In the genomic region with DNA sequence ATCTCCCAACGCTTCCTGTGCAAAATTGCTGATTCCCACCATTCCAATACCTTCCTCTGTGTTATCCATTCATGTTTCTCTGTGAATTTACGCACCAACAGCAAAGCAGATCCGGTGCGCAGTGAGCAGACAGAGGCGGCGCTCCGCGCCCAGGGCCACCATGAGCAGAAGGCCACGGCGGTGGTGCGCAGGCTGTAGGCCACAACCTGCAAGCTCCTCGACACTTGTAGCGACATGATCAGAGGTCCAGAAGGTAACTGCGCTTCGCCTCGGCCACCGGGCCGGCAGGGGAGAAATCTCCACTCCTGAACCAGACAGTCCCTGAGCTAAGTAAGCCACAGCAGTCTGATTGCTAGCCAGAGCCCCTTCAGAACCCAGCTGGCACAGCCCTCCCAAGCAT, we compare ENCODE assay signal across 29 mouse cellular contexts. TPM values are rescaled to one million over a fixed set of nuclear protein-coding genes. Genes with fewer than 3 reads are reported as not detected.
DNase-seq lines count a peak whose midpoint lies in the region; ATAC-seq and TF ChIP-seq lines count a peak whose summit lies in the region.
"Had no signal": no experiment of that assay in that cellular context is flagged by ENCODE, and none has a peak within 500 bp of the region (broad histone marks: within the 10 kb centered on the region; RNA-seq: fewer than 3 reads in every experiment).

No protein-coding gene starts in this region.

- no peaks in the 10 kb centered on the region for H3K36me3 ChIP-seq in ES-Bruce4 (ENCODE audit: control insufficient read depth, insufficient read depth, low read length, poor library complexity, severe bottlenecking)
- no peaks in the 10 kb centered on the region for H3K36me3 ChIP-seq in neural tube, embryonic 15.5 days
- H3K36me3 ChIP-seq: embryonic facial prominence, embryonic 10.5 days; embryonic facial prominence, embryonic 13.5 days; forebrain, embryonic 10.5 days; hindbrain, embryonic 10.5 days; hindbrain, embryonic 13.5 days; intestine, embryonic 15.5 days had no signal

- no peak overlapping the region for H3K27ac ChIP-seq in ES-Bruce4 (ENCODE audit: insufficient read depth, low read length)
- no peak overlapping the region for H3K27ac ChIP-seq in neural tube, embryonic 15.5 days (replicated peaks)
- H3K27ac ChIP-seq: embryonic facial prominence, embryonic 10.5 days; embryonic facial prominence, embryonic 13.5 days; forebrain, embryonic 10.5 days; forebrain, embryonic 13.5 days; hindbrain, embryonic 10.5 days; hindbrain, embryonic 13.5 days; intestine, embryonic 15.5 days had no signal

- TF ChIP-seq EP300 in ES-Bruce4 (IDR thresholded peaks at IDR 0.05; ENCODE audit: insufficient read depth, low read depth, low read length), result no peak

- H3K4me1 ChIP-seq in ES-Bruce4 (ENCODE audit: control insufficient read depth, insufficient read depth, low read length), result no peaks in the 10 kb centered on the region
- no peaks in the 10 kb centered on the region for H3K4me1 ChIP-seq in neural tube, embryonic 15.5 days
- H3K4me1 ChIP-seq: embryonic facial prominence, embryonic 10.5 days; embryonic facial prominence, embryonic 13.5 days; forebrain, embryonic 10.5 days; forebrain, embryonic 13.5 days; hindbrain, embryonic 10.5 days; hindbrain, embryonic 13.5 days; intestine, embryonic 15.5 days had no signal

- DNase-seq in 3134 (ENCODE audit: extremely low read depth, insufficient read length, low spot score), result peak; percentile 20
- peak; percentile 18 for DNase-seq in R1 (ENCODE audit: low read depth, low spot score)
- DNase-seq in urinary bladder, postnatal 25 days (ENCODE audit: low spot score), result no peak
- no peak for DNase-seq in embryo, embryonic 9.5 days (ENCODE audit: extremely low spot score)
- DNase-seq: adrenal gland, adult 2 months; adrenal gland, postnatal 14 days; cerebellum, adult 11 months; cerebellum, adult 2 months; cerebellum, adult 9-11 months; cerebellum, postnatal 25 days; gastrocnemius, postnatal 10 days; gastrocnemius, postnatal 36 days; kidney, adult 11 months had no signal

- no peak for TF ChIP-seq CTCF in ES-Bruce4 (IDR thresholded peaks at IDR 0.05; ENCODE audit: low read depth, low read length)

- H3K9me3 ChIP-seq in ES-Bruce4 (replicated peaks; ENCODE audit: control insufficient read depth, insufficient read depth, low read length, poor library complexity, severe bottlenecking), result no peaks in the 10 kb centered on the region
- H3K9me3 ChIP-seq in neural tube, embryonic 15.5 days (replicated peaks), result no peaks in the 10 kb centered on the region
- H3K9me3 ChIP-seq: embryonic facial prominence, embryonic 10.5 days; embryonic facial prominence, embryonic 13.5 days; forebrain, embryonic 10.5 days; forebrain, embryonic 13.5 days; intestine, embryonic 15.5 days had no signal

- H3K4me3 ChIP-seq in ES-Bruce4 (ENCODE audit: low read depth, low read length), result peak overlapping the region; percentile 17; the same call in 1 of the 2 replicates
- H3K4me3 ChIP-seq in neural tube, embryonic 15.5 days (replicated peaks), result no peak overlapping the region
- H3K4me3 ChIP-seq: embryonic facial prominence, embryonic 10.5 days; embryonic facial prominence, embryonic 13.5 days; forebrain, embryonic 10.5 days; forebrain, embryonic 13.5 days; hindbrain, embryonic 10.5 days; hindbrain, embryonic 13.5 days; intestine, embryonic 15.5 days had no signal

- WGBS in neural tube, embryonic 15.5 days, result 96% methylated on average over 18 of the region's 18 CpGs

- H3K9ac ChIP-seq in ES-Bruce4 (ENCODE audit: low read depth, poor library complexity, severe bottlenecking), result no peak overlapping the region
- H3K9ac ChIP-seq in neural tube, embryonic 15.5 days (replicated peaks), result no peak overlapping the region
- H3K9ac ChIP-seq: embryonic facial prominence, embryonic 13.5 days; forebrain, embryonic 13.5 days; hindbrain, embryonic 13.5 days; intestine, embryonic 15.5 days had no signal

- H3K4me2 ChIP-seq in neural tube, embryonic 15.5 days, result no peak overlapping the region
- H3K4me2 ChIP-seq: embryonic facial prominence, embryonic 13.5 days; forebrain, embryonic 13.5 days; heart, embryonic 11.5 days; hindbrain, embryonic 13.5 days; intestine, embryonic 15.5 days had no signal

- TF ChIP-seq POLR2A in ES-Bruce4 (IDR thresholded peaks at IDR 0.05; ENCODE audit: insufficient read depth, low read length), result no peak

- no peak for ATAC-seq in neural tube, embryonic 15.5 days (ENCODE audit: low FRiP score)
- ATAC-seq: CD4-positive, CD25-positive, alpha-beta regulatory T cell, adult 4 months; forebrain, embryonic 13.5 days; forebrain, embryonic 16.5 days; hindbrain, embryonic 16.5 days; intestine, embryonic 15.5 days had no signal

- H3K27me3 ChIP-seq in ES-Bruce4 (ENCODE audit: control insufficient read depth, insufficient read depth, low read length, poor library complexity, severe bottlenecking), result no peaks in the 10 kb centered on the region
- no peaks in the 10 kb centered on the region for H3K27me3 ChIP-seq in neural tube, embryonic 15.5 days (replicated peaks)
- H3K27me3 ChIP-seq: embryonic facial prominence, embryonic 13.5 days; forebrain, embryonic 13.5 days; hindbrain, embryonic 13.5 days; intestine, embryonic 15.5 days had no signal

RNA-seq across cellular contexts. Expression of a gene that starts 29.5 kb away (rescaled TPM):
- 16.6 and 18.3 TPM in 2 replicates for polyA plus RNA-seq in ES-Bruce4 (2011; ENCODE audit: insufficient read depth, insufficient read length, low read depth, missing spikeins)
- polyA plus RNA-seq in neural tube, embryonic 15.5 days (2015; fragmentation: Nextera tagmentation; extraction: Ambion mirVana), result 83.0 and 85.3 TPM in 2 replicates

RNA-seq across cellular contexts. Expression of a gene that starts 39.1 kb away (rescaled TPM):
- 7.1 and 12.1 TPM in 2 replicates for polyA plus RNA-seq in ES-Bruce4 (2011; ENCODE audit: insufficient read depth, insufficient read length, low read depth, missing spikeins)
- polyA plus RNA-seq in neural tube, embryonic 15.5 days (2015; fragmentation: Nextera tagmentation; extraction: Ambion mirVana), result not detected in 2 replicates
- polyA plus RNA-seq: adrenal gland, adult 2 months; C2C12; CD4-positive, CD25-positive, alpha-beta regulatory T cell, adult 4 months; cerebellum, adult 2 months; embryonic facial prominence, embryonic 10.5 days; embryonic facial prominence, embryonic 13.5 days; forebrain, embryonic 10.5 days; forebrain, embryonic 13.5 days; forebrain, embryonic 16.5 days; heart, embryonic 11.5 days; heart, embryonic 14.5 days; heart, postnatal 0 days; hindbrain, embryonic 10.5 days; hindbrain, embryonic 13.5 days; hindbrain, embryonic 16.5 days; intestine, embryonic 15.5 days had no signal

Comparison
In these comparisons a context has a peak if more than half of its experiments do, and no peak if none do; other contexts are left out.
1. DNase-seq: peak in 3134 (single experiment) and R1 (single experiment); none in urinary bladder, postnatal 25 days (single experiment) and embryo, embryonic 9.5 days (single experiment).